Mouse (Mus musculus) lung, embryonic 14.5 days (tissue): Measurements from ENCODE around the gene Pidd1. TPM values are rescaled to one million over a fixed set of nuclear protein-coding genes. Genes with fewer than 3 reads are reported as not detected.

Experiments
- ATAC-seq: fragments of 200-750 bp; cut with Nextera tagmentation; 2 replicates; pipeline ENCODE4 v1.8.0; 2017; ENCODE audit warnings: mild to moderate bottlenecking, moderate TSS enrichment, moderate library complexity; ENCODE audit not compliant: insufficient read depth
- DNase-seq: peaks from one replicate; pipeline ENCODE4 v3.0.0-alpha.2; 2015
- H3K27ac ChIP-seq: fragments of 300-500 bp; sonication (generic); 2 replicates; pipeline ENCODE4 v1.5.1; 2014; ENCODE audit warnings: low read depth, mild to moderate bottlenecking, moderate library complexity
- H3K27me3 ChIP-seq: fragments of 300-500 bp; sonication (generic); 2 replicates; pipeline ENCODE4 v1.6.1; 2014; ENCODE audit warnings: low read length, control low read depth; ENCODE audit not compliant: insufficient read depth
- H3K36me3 ChIP-seq: fragments of 300-500 bp; sonication (generic); 2 replicates; pipeline ENCODE4 v1.6.1; 2014; ENCODE audit warnings: control low read depth; ENCODE audit not compliant: insufficient read depth
- H3K4me1 ChIP-seq: fragments of 300-500 bp; sonication (generic); 2 replicates; pipeline ENCODE4 v1.6.1; 2014; ENCODE audit warnings: antibody characterized with exemption, control low read depth; ENCODE audit not compliant: insufficient read depth
- H3K4me2 ChIP-seq: fragments of 300-500 bp; sonication (generic); 2 replicates; pipeline ENCODE4 v1.6.1; 2014; ENCODE audit warnings: mild to moderate bottlenecking
- H3K4me3 ChIP-seq: fragments of 300-500 bp; sonication (generic); 2 replicates; pipeline ENCODE4 v1.5.1; 2014; ENCODE audit warnings: low read depth, low read length
- H3K9ac ChIP-seq: fragments of 300-500 bp; sonication (generic); 2 replicates; pipeline ENCODE4 v1.6.1; 2014
- H3K9me3 ChIP-seq: fragments of 300-500 bp; sonication (generic); 2 replicates; pipeline ENCODE4 v1.6.1; 2016; ENCODE audit warnings: low read depth, low read length, control low read depth
- CTCF ChIP-seq: IDR thresholded peaks from 2 replicates; pipeline ENCODE4 v1.5.1; 2016; ENCODE audit warnings: antibody characterized with exemption, low read depth
- WGBS: fragments of 180-500 bp; shearing (Covaris S2); extraction: QIAGEN DNeasy Blood & Tissue Kit; methylation state at CpG from one replicate; pipeline ENCODE4 v1.1.7; 2014; 5-methylcytosine and 5-hydroxymethylcytosine counted together
- polyA plus RNA-seq: library from polyadenylated mRNA; unstranded; fragments of >200 nt; fragmentation: Nextera tagmentation; extraction: Ambion mirVana; gene quantifications from 2 replicates; pipeline ENCODE4 v1.2.1, GENCODE M21; 2014

Gene Pidd1
- polyA plus RNA-seq, 1 experiment from 2014 or later, result 14.2 TPM

GRCm38 (mm10) chr7:141484186-141485120 is 40.6 kb upstream of the Pidd1 start:
- H3K4me3 ChIP-seq, result no peak overlapping the region
- H3K4me2 ChIP-seq, result no peak overlapping the region
- 75% methylated on average over 5 of the region's 5 CpGs for WGBS
- H3K27ac ChIP-seq, result no peak overlapping the region
- H3K27me3 ChIP-seq, result peaks cover 10% of the 10 kb centered on the region; the same call in 1 of the 2 replicates
- peaks cover 11% of the 10 kb centered on the region for H3K4me1 ChIP-seq
- H3K36me3 ChIP-seq, result peaks cover 17% of the 10 kb centered on the region
- no peak overlapping the region for H3K9ac ChIP-seq
- no peak for TF ChIP-seq CTCF
- no peaks in the 10 kb centered on the region for H3K9me3 ChIP-seq
- ATAC-seq (no peak), DNase-seq (no peak)

DNA sequence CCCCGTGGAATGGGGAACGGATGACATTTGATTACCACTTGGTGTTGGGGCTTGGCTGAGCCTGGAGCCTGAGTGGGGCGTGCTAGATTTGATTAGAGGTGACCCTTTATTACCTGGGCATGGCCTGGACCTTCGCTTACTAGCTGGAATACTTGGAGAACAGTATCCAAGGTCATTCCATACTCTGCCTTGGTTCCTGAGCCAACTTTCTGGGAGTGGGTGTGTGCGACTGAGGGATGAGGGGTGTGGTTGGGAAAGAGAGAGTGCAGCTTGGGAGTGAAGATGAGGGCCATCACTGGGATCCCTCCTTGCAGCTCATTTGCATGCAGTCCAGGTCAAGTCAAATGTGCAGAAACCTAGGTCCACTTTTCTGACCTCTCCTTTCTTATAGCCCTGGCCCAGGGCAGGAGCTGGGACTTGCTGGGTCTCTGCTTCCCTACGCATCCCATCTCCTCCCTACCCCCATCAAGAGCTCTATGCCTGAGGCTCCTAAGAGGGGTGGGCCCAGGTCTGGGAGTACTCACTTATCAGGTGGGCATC is 39.4 kb upstream of the Pidd1 start:
- whole genome bisulfite sequencing, result 73% methylated on average over 6 of the region's 6 CpGs

DNA sequence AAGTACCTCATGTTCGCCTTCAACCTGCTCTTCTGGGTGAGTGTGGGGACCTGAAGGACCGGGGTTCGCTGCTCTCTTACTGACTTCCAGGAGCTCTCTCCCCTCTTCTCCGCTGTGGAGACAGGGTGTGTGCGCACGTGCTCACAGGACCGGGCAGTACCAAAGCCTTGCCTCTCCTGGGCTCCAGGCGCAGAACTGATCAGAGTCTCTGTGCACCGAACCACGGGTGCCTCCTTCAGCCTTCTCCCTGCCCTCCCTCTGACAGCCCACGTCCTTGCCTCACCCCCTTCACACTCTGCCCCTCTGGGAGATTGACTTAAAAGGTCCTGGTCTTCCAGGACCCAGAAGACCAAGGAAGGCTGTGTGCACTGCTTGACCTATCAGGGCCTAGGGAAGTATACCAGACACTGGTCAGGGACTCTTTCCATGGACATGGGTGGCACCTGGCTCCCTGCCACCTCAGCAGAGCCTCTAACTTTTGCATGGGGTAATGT is 38.8 kb upstream of the Pidd1 start:
- H3K4me2 ChIP-seq, result peak overlapping the region; percentile 98
- DNase-seq (no peak), ATAC-seq (no peak)
- no peak overlapping the region for H3K27ac ChIP-seq
- peak overlapping the region; percentile 55 for H3K4me3 ChIP-seq
- H3K9ac ChIP-seq, result peak overlapping the region; percentile 51; the same call in 1 of the 2 replicates
- no peak for TF ChIP-seq CTCF
- H3K9me3 ChIP-seq, result no peaks in the 10 kb centered on the region
- peaks cover 14% of the 10 kb centered on the region; the same call in 1 of the 2 replicates for H3K36me3 ChIP-seq
- H3K4me1 ChIP-seq, result peaks cover 21% of the 10 kb centered on the region
- 11% methylated on average over 11 of the region's 11 CpGs for WGBS
- peaks cover 10% of the 10 kb centered on the region; the same call in 1 of the 2 replicates for H3K27me3 ChIP-seq

More for the DNA sequence above, 39.4 kb upstream of the Pidd1 start:
- DNase-seq (no peak), ATAC-seq (no peak)
- Histone ChIP-seq H3K4me2 (no peak overlapping the region), H3K9me3 (no peaks in the 10 kb centered on the region), H3K27ac (no peak overlapping the region), H3K27me3 (peaks cover 10% of the 10 kb centered on the region; the same call in 1 of the 2 replicates), H3K9ac (no peak overlapping the region), H3K4me1 (peaks cover 15% of the 10 kb centered on the region), H3K4me3 (no peak overlapping the region), H3K36me3 (peaks cover 14% of the 10 kb centered on the region; the same call in 1 of the 2 replicates)
- no peak for TF ChIP-seq CTCF

- peaks cover 10% of the 10 kb centered on the region; the same call in 1 of the 2 replicates for H3K27me3 ChIP-seq
- peak; percentile 65 for TF ChIP-seq CTCF
- peaks cover 13% of the 10 kb centered on the region; the same call in 1 of the 2 replicates for H3K36me3 ChIP-seq
- peaks cover 29% of the 10 kb centered on the region for H3K4me1 ChIP-seq
- WGBS, result under 1% methylated on average over 81 of the region's 81 CpGs
- H3K4me3 ChIP-seq, result peak overlapping the region; percentile 55
- peak overlapping the region; percentile 98 for H3K4me2 ChIP-seq
- DNase-seq (peak; percentile 81), ATAC-seq (0 out of 2 replicates have a peak, but pooled peaks have one; percentile 12)
- no peak overlapping the region for H3K27ac ChIP-seq
- no peaks in the 10 kb centered on the region for H3K9me3 ChIP-seq
- peak overlapping the region; percentile 51 for H3K9ac ChIP-seq
These were observed 37.9 kb upstream of the Pidd1 start for GRCm38 (mm10) chr7:141481498-141482401.

DNA sequence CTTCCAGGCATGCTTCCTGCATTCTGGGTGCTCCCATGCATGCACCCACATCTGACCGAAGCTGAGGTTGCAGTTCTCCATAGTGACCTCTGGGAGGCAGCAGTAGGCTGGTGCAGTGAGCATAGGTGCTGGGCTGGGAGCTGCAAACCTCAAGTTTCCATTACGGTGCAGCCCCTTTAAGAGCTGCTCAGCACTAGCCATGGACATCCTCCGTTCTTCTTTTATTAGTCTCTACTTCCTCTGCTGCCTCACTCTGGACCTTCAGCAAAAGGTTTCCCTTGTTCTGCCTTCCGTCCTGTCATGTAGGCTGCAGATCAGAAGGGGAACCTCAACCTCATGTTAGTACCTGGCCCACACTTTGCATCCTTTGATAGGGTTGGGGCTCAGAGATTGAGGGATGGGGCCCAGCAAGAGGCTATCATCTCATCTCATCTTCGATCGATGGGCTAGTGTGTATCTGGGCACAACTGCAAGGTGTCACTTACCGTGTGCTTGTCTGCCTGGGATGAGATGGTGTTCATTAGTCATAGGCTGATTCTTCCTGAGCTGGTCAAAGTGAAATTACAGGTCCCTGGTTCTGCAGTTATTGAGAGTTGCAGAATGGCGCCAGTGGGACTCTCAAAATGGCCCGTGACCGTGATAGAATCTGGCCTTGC is 37.1 kb upstream of the Pidd1 start:
- 12% methylated on average over 10 of the region's 10 CpGs for WGBS
- Histone ChIP-seq H3K4me3 (peak overlapping the region; percentile 55; the same call in 1 of the 2 replicates), H3K27me3 (peaks cover 10% of the 10 kb centered on the region; the same call in 1 of the 2 replicates), H3K9me3 (no peaks in the 10 kb centered on the region), H3K27ac (no peak overlapping the region), H3K9ac (no peak overlapping the region), H3K4me1 (peaks cover 29% of the 10 kb centered on the region), H3K4me2 (peak overlapping the region; percentile 98), H3K36me3 (0 out of 2 replicates have a peak, but pooled peaks cover 6% of the 10 kb centered on the region)
- peak; percentile 97 for TF ChIP-seq CTCF
- DNase-seq, result peak; percentile 89
- ATAC-seq, result no peak

DNA sequence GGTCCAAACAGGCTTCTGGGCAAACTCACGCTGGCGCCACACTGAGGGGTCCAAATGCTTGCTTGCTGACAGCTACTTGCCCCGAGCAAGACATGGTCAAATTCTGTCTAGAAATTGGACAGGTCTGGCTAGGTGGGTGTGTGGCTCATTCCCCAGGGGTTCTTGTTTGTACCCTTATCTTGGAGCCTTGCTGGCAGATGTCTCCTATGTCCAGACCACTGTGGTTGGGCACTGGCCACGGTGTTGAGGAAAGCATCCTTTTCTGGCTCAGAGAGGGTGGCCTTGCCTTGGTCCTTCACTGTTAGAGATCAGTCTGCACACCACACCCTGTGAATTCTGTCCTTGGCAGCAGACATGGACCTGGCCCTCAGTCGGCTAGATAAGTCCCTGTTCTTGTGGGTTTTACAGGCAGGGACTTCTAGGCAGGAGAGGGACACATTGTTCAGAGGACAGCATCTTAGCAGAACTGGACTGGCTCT is 34.5 kb upstream of the Pidd1 start:
- Histone ChIP-seq H3K4me2 (peak overlapping the region; percentile 86), H3K27me3 (peaks cover 10% of the 10 kb centered on the region; the same call in 1 of the 2 replicates), H3K9me3 (no peaks in the 10 kb centered on the region), H3K4me1 (peaks cover 36% of the 10 kb centered on the region), H3K27ac (peak overlapping the region; percentile 98; the same call in 1 of the 2 replicates), H3K4me3 (no peak overlapping the region; the same call in 1 of the 2 replicates), H3K36me3 (no peaks in the 10 kb centered on the region), H3K9ac (peak overlapping the region; percentile 46)
- 56% methylated on average over 5 of the region's 5 CpGs for WGBS
- TF ChIP-seq CTCF, result no peak
- no peak for DNase-seq
- ATAC-seq, result no peak
